Comparison of ENCODE assay signal across 13 mouse cellular contexts in genomic region chrX:86245950-86246349, GRCm38 (mm10). TPM values are rescaled to one million over a fixed set of nuclear protein-coding genes. Genes with fewer than 3 reads are reported as not detected.
"Had no signal": no experiment of that assay in that cellular context is flagged by ENCODE, and none has a peak within 500 bp of the region (broad histone marks: within the 10 kb centered on the region; RNA-seq: fewer than 3 reads in every experiment).

No protein-coding gene starts in this region.

RNA-seq across cellular contexts. Expression of gene Nr0b1, which starts 54.4 kb away (rescaled TPM):
- total RNA-seq: neutrophil, adult 5-6 weeks had no signal
- polyA plus RNA-seq: spleen, adult 2 months; stomach, postnatal 0 days; urinary bladder, adult 2 months had no signal

RNA-seq across cellular contexts. Expression of gene Mageb4, which starts 58.9 kb away (rescaled TPM):
- total RNA-seq: neutrophil, adult 5-6 weeks had no signal
- polyA plus RNA-seq: neural tube, embryonic 13.5 days; neural tube, embryonic 14.5 days; neural tube, embryonic 15.5 days; small intestine, adult 2 months; spleen, adult 2 months; stomach, embryonic 14.5 days; stomach, embryonic 15.5 days; stomach, embryonic 16.5 days; stomach, postnatal 0 days; thymus, adult 2 months; thymus, postnatal 0 days; urinary bladder, adult 2 months had no signal
